Mouse (Mus musculus) neural tube, embryonic 13.5 days (tissue): ENCODE results near the gene Trim56. TPM values are rescaled to one million over a fixed set of nuclear protein-coding genes. Genes with fewer than 3 reads are reported as not detected.

Experiments
- ATAC-seq: fragments of 200-750 bp; cut with Nextera tagmentation; 2 replicates; pipeline ENCODE4 v1.8.0; 2017; ENCODE audit warnings: low read depth, mild to moderate bottlenecking, moderate TSS enrichment, moderate library complexity
- H3K27ac ChIP-seq: fragments of 300-500 bp; sonication (generic); replicated peaks from 2 replicates; pipeline ENCODE4 v1.5.1; 2015; ENCODE audit warnings: moderate library complexity, mild to moderate bottlenecking, inconsistent platforms
- H3K27me3 ChIP-seq: fragments of 300-500 bp; sonication (generic); 2 replicates; pipeline ENCODE4 v1.6.1; 2015; ENCODE audit warnings: mild to moderate bottlenecking, inconsistent platforms
- H3K36me3 ChIP-seq: fragments of 300-500 bp; sonication (generic); 2 replicates; pipeline ENCODE4 v1.6.1; 2015; ENCODE audit warnings: mild to moderate bottlenecking, inconsistent platforms
- H3K4me1 ChIP-seq: fragments of 300-500 bp; sonication (generic); replicated peaks from 2 replicates; pipeline ENCODE4 v1.6.1; 2015; ENCODE audit warnings: inconsistent platforms
- H3K4me2 ChIP-seq: fragments of 300-500 bp; sonication (generic); 2 replicates; pipeline ENCODE4 v1.6.1; 2015; ENCODE audit warnings: inconsistent platforms, mild to moderate bottlenecking, moderate library complexity
- H3K4me3 ChIP-seq: fragments of 300-500 bp; sonication (generic); 2 replicates; pipeline ENCODE4 v1.5.1; 2015; ENCODE audit warnings: mild to moderate bottlenecking, inconsistent platforms
- H3K9ac ChIP-seq: fragments of 300-500 bp; sonication (generic); 2 replicates; pipeline ENCODE4 v1.6.1; 2015; ENCODE audit warnings: moderate library complexity, mild to moderate bottlenecking, inconsistent platforms
- H3K9me3 ChIP-seq: fragments of 300-500 bp; sonication (generic); 2 replicates; pipeline ENCODE4 v1.6.1; 2016; ENCODE audit warnings: inconsistent platforms
- WGBS: fragments of 180-500 bp; shearing (Covaris S2); methylation state at CpG from one replicate; pipeline ENCODE4 v1.1.7; 2015; 5-methylcytosine and 5-hydroxymethylcytosine counted together
- polyA plus RNA-seq: library from polyadenylated mRNA; unstranded; fragments of >200 nt; fragmentation: Nextera tagmentation; extraction: Ambion mirVana; gene quantifications from 2 replicates; pipeline ENCODE4 v1.2.1, GENCODE M21; 2015

Gene Trim56
- polyA plus RNA-seq, 1 experiment from 2014 or later = 2.9 TPM

DNA sequence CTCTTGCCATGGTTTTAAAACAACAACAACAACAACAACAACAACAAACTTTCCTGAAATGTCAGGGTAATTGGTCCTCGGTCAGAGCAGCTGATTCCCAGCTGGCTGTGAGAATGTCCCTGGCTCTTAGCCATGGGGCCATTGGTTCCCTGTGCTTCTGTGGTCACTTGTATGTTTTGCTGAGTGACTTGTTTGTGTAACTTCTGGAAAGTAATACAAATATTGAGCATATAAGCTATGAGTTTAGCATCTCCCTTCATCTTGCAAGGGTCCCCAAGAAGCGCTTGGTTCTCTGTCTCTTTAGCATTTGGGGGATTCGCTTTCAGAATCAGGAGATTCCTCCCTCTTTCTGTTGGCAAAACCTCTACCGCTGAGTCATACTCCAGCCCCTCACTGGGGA is 9.6 kb downstream of the Trim56 start:
- Histone ChIP-seq H3K9ac (no peak overlapping the region), H3K27ac (no peak overlapping the region), H3K4me1 (no peaks in the 10 kb centered on the region), H3K4me3 (no peak overlapping the region), H3K9me3 (no peaks in the 10 kb centered on the region), H3K4me2 (no peak overlapping the region), H3K27me3 (no peaks in the 10 kb centered on the region), H3K36me3 (no peaks in the 10 kb centered on the region)
- no peak for ATAC-seq
- 69% methylated on average over 4 of the region's 4 CpGs for WGBS

DNA sequence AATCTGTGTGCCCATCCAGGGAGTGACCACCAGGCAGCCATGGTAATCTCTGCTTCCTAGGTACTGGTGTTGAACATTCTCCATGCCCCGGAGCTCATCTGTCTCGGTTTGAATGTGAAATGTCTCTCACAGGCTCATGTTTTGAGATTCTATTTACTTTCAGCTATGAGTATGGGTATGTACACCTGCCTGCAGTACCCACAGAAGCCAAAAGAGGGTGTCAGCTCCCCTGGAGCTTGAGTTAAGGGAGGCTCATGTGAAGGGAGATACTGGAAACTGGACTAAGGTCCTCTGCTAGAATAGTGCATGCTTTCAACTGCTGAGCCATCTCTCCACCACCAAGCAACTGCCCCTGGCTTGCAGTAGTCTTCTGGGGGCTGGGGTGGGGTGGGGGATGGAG is 12.0 kb downstream of the Trim56 start:
- ATAC-seq = no peak
- H3K9me3 ChIP-seq = no peaks in the 10 kb centered on the region
- no peak overlapping the region for H3K27ac ChIP-seq
- no peak overlapping the region for H3K4me2 ChIP-seq
- no peak overlapping the region for H3K4me3 ChIP-seq
- H3K4me1 ChIP-seq = no peaks in the 10 kb centered on the region
- H3K27me3 ChIP-seq = no peaks in the 10 kb centered on the region; the same call in 1 of the 2 replicates
- no peaks in the 10 kb centered on the region for H3K36me3 ChIP-seq
- WGBS = 83% methylated on average over 2 of the region's 2 CpGs
- H3K9ac ChIP-seq = no peak overlapping the region

DNA sequence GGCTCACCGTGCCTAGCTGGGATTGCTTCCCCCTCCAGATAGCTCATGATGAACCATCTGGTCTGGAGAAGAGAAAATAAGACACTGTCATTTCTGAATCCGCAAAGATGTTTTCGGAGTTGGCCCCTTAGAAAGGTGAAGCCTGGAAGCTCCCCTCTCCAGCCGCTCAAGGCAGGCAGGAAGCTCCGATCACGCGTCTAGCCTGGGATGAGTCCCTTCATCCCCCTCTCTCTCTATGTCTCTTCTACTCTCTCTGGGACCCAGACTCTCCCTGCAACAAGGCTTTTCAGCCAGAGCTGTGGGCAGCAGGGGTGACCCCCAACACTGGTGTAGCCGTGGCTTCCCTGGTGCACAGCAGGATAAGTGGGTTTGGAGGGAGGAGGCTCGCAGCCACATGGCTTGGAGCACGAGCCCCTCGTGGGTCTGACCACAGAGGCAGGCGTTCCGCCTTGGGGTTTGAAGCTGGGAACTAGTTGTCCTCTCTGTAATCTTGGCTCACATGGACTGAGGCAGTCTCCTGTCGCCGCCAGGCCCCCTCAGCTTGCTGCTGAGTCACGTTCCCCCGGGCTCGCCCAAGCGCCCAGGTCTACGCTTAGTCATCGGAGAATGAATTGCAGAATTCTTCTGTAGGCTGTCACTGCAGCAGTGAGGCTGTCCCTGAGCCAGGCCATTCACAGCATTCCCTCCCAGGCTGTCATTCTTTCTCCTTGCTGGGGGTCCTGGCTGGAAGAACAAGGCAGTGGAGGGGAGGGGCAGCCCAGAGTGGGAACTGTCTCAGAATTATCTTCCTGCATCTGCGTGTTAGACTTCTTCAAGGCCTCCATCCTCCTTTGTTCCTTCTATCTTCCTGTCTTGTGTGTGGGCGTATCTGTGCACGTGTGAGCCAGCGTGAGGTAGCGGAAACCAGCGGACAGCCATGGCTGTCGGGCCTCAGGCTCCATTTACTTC is 13.2 kb downstream of the Trim56 start:
- Histone ChIP-seq H3K4me1 (no peaks in the 10 kb centered on the region), H3K9ac (no peak overlapping the region), H3K4me3 (no peak overlapping the region), H3K9me3 (no peaks in the 10 kb centered on the region), H3K27ac (no peak overlapping the region), H3K36me3 (no peaks in the 10 kb centered on the region), H3K27me3 (no peaks in the 10 kb centered on the region; the same call in 1 of the 2 replicates), H3K4me2 (no peak overlapping the region)
- 75% methylated on average over 28 of the region's 28 CpGs for WGBS
- no peak for ATAC-seq

DNA sequence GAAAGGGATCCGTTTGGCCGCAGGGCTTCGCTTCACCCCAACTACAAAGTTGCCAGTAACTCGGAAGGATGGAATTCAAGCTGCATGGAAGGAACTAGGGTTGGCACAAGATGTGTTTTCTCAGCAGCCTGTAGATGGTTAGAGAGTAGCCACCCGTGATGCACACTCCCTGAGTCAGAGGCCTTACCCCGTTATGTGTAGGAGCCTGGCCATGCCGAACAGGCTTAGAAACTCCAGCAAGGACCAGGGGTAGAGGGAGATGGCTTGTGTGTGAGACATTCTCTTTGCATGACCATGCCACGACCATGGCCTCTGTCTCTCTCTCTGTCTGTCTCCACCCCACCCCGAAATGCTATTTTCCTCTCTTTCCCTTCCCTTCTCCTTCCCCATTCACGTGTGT is 13.9 kb downstream of the Trim56 start:
- Histone ChIP-seq H3K27ac (no peak overlapping the region), H3K4me2 (no peak overlapping the region), H3K9me3 (no peaks in the 10 kb centered on the region), H3K27me3 (no peaks in the 10 kb centered on the region; the same call in 1 of the 2 replicates), H3K36me3 (no peaks in the 10 kb centered on the region), H3K4me1 (no peaks in the 10 kb centered on the region), H3K9ac (no peak overlapping the region), H3K4me3 (no peak overlapping the region)
- WGBS = 78% methylated on average over 10 of the region's 10 CpGs
- no peak for ATAC-seq

DNA sequence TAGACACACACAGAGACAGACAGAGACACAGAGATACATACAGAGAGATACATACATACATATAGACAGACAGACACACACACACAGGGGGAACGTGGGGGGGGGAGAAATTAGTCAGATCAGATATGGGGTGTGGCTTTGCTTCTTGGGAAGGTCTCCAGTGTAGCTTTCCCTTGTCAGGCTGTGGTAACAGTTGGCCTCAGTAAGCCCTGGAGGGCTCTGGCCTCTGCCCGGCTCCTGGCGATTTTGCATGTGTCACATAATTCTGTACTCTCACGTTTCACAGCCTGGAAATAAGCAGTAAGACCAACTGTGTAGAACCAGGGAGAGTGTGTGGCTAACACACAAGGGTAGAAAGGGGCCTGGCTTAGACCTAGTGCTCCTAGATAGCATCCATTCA is 15.3 kb downstream of the Trim56 start:
- 64% methylated on average over 4 of the region's 4 CpGs for WGBS

DNA sequence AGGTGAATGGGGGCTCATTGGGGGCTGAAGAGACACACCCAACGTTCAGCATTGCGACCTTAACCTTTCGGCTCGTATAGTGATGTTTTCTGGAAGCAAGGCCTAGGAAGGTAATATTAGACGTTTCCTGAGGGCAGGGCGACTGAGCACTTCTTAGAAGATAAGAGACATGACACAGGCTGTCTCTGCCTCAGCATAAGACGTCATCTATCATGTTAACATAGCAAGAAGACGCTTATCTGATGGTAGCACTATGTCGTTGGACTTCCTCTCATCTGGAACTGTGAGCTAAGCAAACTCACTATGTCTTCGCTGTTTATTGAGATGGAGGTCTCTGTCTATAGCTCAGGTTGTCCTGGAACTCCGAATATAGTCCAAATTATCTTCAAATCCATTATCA is 17.6 kb downstream of the Trim56 start:
- H3K4me1 ChIP-seq = no peaks in the 10 kb centered on the region
- H3K36me3 ChIP-seq = no peaks in the 10 kb centered on the region
- no peak overlapping the region for H3K9ac ChIP-seq
- H3K27ac ChIP-seq = no peak overlapping the region
- no peak overlapping the region for H3K4me2 ChIP-seq
- no peak for ATAC-seq
- no peaks in the 10 kb centered on the region for H3K9me3 ChIP-seq
- WGBS = 82% methylated on average over 11 of the region's 11 CpGs
- no peaks in the 10 kb centered on the region; the same call in 1 of the 2 replicates for H3K27me3 ChIP-seq
- no peak overlapping the region for H3K4me3 ChIP-seq

More for the DNA sequence above, 15.3 kb downstream of the Trim56 start:
- Histone ChIP-seq H3K9me3 (no peaks in the 10 kb centered on the region), H3K36me3 (no peaks in the 10 kb centered on the region), H3K4me3 (no peak overlapping the region), H3K9ac (no peak overlapping the region), H3K27ac (no peak overlapping the region), H3K4me2 (no peak overlapping the region), H3K27me3 (no peaks in the 10 kb centered on the region; the same call in 1 of the 2 replicates), H3K4me1 (no peaks in the 10 kb centered on the region)
- ATAC-seq = no peak

DNA sequence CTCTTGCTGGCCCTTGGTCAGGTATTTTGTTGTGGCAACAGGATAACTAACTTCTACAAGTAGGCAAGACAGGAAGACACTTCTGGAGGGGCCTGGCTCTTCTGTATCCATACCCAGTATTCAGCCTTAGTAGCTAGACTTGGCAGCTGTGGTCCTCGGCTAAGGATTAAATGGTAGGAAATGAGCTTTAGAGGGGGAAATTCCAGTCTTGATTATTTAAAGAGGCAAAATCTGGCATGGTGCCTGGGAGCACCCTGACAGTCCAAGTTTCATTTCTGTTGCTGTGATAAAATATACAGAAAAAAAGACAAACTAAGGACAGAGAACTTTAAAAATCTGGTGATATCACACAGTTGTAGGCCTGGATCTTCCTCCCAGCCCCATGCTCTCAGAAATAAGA is 20.0 kb downstream of the Trim56 start:
- Histone ChIP-seq H3K9ac (no peak overlapping the region), H3K4me2 (no peak overlapping the region), H3K27ac (no peak overlapping the region), H3K4me3 (no peak overlapping the region), H3K4me1 (no peaks in the 10 kb centered on the region), H3K27me3 (no peaks in the 10 kb centered on the region; the same call in 1 of the 2 replicates), H3K9me3 (no peaks in the 10 kb centered on the region), H3K36me3 (no peaks in the 10 kb centered on the region)
- no peak for ATAC-seq
- 82% methylated on average over 1 of the region's 1 CpGs for WGBS

DNA sequence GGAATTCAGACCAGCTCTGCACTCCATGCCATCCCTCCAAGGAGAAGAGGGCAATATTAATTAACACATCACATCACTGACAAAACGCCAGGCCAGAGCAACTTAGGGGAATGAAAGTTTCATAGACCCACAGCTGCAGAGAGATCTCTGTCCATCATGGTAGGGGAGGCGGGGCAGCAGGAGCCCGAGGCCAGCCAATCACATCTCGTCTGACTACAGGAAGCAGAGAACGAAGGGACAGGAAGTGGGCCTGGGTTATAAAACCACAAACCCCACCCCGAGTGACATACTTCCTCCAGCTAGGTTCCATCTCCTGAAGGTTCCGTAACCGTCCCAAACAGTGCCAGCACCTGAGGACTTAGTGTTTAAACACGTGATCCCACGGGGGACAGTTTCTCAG is 20.9 kb downstream of the Trim56 start:
- WGBS = 89% methylated on average over 10 of the region's 10 CpGs
- H3K9me3 ChIP-seq = no peaks in the 10 kb centered on the region
- H3K9ac ChIP-seq = no peak overlapping the region
- H3K4me2 ChIP-seq = no peak overlapping the region
- H3K4me1 ChIP-seq = no peaks in the 10 kb centered on the region
- no peak overlapping the region for H3K4me3 ChIP-seq
- no peak overlapping the region for H3K27ac ChIP-seq
- ATAC-seq = no peak
- H3K36me3 ChIP-seq = no peaks in the 10 kb centered on the region
- H3K27me3 ChIP-seq = no peaks in the 10 kb centered on the region; the same call in 1 of the 2 replicates

DNA sequence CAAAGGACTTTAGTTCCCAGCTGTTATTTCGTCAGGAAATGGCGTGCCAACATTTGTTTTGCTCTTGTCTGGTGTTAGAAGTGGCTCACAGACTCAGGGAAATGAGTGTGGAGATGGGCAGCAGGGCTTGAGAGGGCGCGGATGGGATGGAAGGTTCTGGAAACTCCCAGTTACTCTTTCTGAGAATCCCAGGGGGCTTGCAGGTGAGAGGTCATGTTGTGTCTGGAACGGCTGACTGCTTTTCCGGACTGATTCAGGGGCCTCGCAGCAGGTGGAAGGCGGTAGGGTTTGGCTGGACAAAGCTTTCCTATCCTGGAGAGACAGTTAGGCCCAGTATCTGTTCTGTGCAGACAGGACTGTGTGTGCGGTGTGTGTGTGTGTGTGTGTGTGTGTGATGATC is 22.3 kb downstream of the Trim56 start:
- Histone ChIP-seq H3K4me1 (no peaks in the 10 kb centered on the region), H3K4me2 (no peak overlapping the region)

DNA sequence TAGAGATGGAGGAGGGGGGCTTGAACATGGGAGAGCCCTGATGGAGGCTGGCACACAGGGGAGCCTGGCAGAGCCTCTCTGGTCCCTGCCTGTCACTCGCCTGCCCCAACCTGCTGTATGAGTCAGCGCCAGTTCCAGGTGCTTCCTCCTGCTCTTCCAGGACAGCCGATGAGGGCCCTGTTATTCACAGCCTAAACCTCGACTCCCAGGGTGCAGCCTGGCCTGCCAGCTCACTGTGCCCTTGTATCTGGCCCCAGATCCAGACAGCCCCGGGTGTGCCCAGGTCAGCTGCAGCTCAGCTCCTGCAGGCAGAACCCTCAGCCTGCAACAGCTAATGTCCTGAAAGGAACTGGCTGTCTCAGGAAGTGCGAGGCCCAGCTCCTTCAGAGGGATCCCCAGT is 24.4 kb downstream of the Trim56 start:
- no peaks in the 10 kb centered on the region for H3K27me3 ChIP-seq
- H3K9me3 ChIP-seq = no peaks in the 10 kb centered on the region
- ATAC-seq = no peak
- H3K4me2 ChIP-seq = no peak overlapping the region
- H3K4me3 ChIP-seq = no peak overlapping the region
- H3K27ac ChIP-seq = no peak overlapping the region
- no peaks in the 10 kb centered on the region for H3K36me3 ChIP-seq
- H3K4me1 ChIP-seq = no peaks in the 10 kb centered on the region
- no peak overlapping the region for H3K9ac ChIP-seq
- WGBS = 69% methylated on average over 6 of the region's 6 CpGs

More for the DNA sequence above, 22.3 kb downstream of the Trim56 start:
- Histone ChIP-seq H3K9ac (no peak overlapping the region), H3K36me3 (no peaks in the 10 kb centered on the region), H3K9me3 (no peaks in the 10 kb centered on the region), H3K4me3 (no peak overlapping the region), H3K27me3 (no peaks in the 10 kb centered on the region), H3K27ac (no peak overlapping the region)
- WGBS = 88% methylated on average over 9 of the region's 9 CpGs
- no peak for ATAC-seq

DNA sequence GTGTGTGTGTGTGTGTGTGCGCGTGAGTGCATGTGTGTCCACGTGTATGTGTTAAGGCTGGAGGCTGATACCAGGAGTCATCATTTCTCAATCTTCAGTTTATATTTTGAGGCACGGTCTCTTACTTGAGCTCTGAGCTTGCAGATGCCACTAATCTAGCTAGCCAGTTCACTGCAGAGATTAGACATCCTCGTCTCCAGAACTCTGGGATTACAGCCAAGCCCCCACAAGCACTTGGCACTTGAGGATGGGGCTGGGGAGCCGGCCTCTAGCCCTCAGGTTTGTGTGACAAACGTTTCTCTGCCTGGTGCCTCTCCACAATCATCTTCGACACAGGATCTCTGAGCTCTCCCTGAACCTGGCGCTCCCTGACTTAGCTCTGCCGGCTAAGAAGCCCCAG is 25.1 kb downstream of the Trim56 start:
- ATAC-seq = no peak
- no peaks in the 10 kb centered on the region for H3K9me3 ChIP-seq
- no peak overlapping the region for H3K27ac ChIP-seq
- H3K36me3 ChIP-seq = no peaks in the 10 kb centered on the region
- H3K4me3 ChIP-seq = no peak overlapping the region
- H3K27me3 ChIP-seq = no peaks in the 10 kb centered on the region
- no peak overlapping the region for H3K4me2 ChIP-seq
- H3K9ac ChIP-seq = no peak overlapping the region
- 80% methylated on average over 10 of the region's 10 CpGs for WGBS
- no peaks in the 10 kb centered on the region for H3K4me1 ChIP-seq

DNA sequence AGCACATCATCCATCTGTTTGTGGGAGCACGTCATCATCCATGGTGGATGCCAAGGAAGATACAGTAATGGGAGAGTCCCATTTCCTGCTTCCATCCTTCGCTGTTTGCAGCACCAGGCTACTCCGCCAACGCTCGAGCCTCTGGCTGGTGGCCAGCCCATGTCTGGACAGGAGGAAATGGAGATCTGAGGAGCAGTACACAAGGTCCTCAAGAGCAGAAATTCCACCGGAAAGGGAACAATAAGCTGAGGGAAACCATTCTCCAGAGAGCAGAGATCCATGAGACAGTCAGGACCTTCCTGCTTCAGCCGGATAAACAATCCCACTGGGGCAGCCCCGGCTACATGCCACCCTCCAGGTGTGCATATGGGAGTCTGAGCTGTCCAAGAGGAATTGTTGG is 28.6 kb downstream of the Trim56 start:
- WGBS = 91% methylated on average over 8 of the region's 8 CpGs
- no peak for ATAC-seq
- Histone ChIP-seq H3K9ac (no peak overlapping the region), H3K9me3 (no peaks in the 10 kb centered on the region), H3K4me3 (no peak overlapping the region), H3K4me2 (no peak overlapping the region), H3K27ac (no peak overlapping the region), H3K27me3 (no peaks in the 10 kb centered on the region), H3K36me3 (no peaks in the 10 kb centered on the region), H3K4me1 (no peaks in the 10 kb centered on the region)

DNA sequence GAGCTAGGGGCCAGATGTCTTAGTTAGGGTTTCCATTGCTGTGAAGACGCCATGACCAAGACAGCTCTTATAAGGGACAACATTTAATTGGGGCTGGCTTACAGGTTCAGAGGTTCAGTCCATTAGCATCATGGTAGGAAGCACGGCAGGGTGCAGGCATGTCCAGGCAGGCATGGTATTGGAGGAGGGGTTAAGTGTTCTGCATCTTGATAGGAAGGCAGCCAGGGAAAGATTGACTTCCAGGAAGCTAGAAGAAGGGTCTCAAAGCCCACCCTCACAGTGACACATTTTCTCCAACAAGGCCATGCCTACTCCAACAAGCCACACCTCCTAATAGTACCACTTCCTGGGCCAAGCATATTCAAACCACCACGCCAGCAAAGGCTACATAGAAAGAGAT is 30.3 kb downstream of the Trim56 start:
- H3K27me3 ChIP-seq = no peaks in the 10 kb centered on the region
- H3K36me3 ChIP-seq = no peaks in the 10 kb centered on the region
- 84% methylated on average over 3 of the region's 3 CpGs for WGBS
- no peaks in the 10 kb centered on the region for H3K4me1 ChIP-seq
- ATAC-seq = no peak
- no peak overlapping the region for H3K9ac ChIP-seq
- H3K4me3 ChIP-seq = no peak overlapping the region
- no peak overlapping the region for H3K4me2 ChIP-seq
- no peaks in the 10 kb centered on the region for H3K9me3 ChIP-seq
- H3K27ac ChIP-seq = no peak overlapping the region
